Mouse (Mus musculus): ENCODE data around the gene Manba. TPM values are rescaled to one million over a fixed set of nuclear protein-coding genes. Genes with fewer than 3 reads are reported as not detected.

Manba gene
- total and polyA plus RNA-seq, 2 experiments from 2014 or later = 20.6 to 36.0 TPM

- H3K4me1 ChIP-seq (ENCODE audit: control insufficient read depth, insufficient read depth) = no peaks in the 10 kb centered on the region
- H3K36me3 ChIP-seq (replicated peaks; ENCODE audit: control insufficient read depth, insufficient read depth, low read length) = peaks cover 47% of the 10 kb centered on the region
- TF ChIP-seq EP300 (IDR thresholded peaks at IDR 0.05; ENCODE audit: low read depth) = no peak
- TF ChIP-seq CTCF (IDR thresholded peaks at IDR 0.05; ENCODE audit: low read depth) = no peak
- no peak for DNase-seq (ENCODE audit: low spot score)
- H3K4me3 ChIP-seq (ENCODE audit: low read depth, low read length) = no peak overlapping the region
- H3K9ac ChIP-seq (replicated peaks; ENCODE audit: low read depth, low read length) = no peak overlapping the region
- no peak for ATAC-seq (ENCODE audit: insufficient read depth, low read depth)
- no peak overlapping the region for H3K4me2 ChIP-seq (ENCODE audit: low read depth, low read length)
- H3K27ac ChIP-seq (ENCODE audit: low read depth) = no peak overlapping the region
- no peaks in the 10 kb centered on the region for H3K9me3 ChIP-seq (replicated peaks; ENCODE audit: control insufficient read depth, low read length)
- H3K27me3 ChIP-seq (ENCODE audit: control insufficient read depth, insufficient read depth, low read length) = no peaks in the 10 kb centered on the region
Observed at GRCm38 (mm10) chr3:135458981-135459380, 26.4 kb upstream of the Manba start.

- 83% methylated on average over 1 of the region's 1 CpGs for WGBS
- Histone ChIP-seq H3K27me3 (ENCODE audit: control insufficient read depth, insufficient read depth, low read length) (no peaks in the 10 kb centered on the region), H3K4me2 (ENCODE audit: low read depth, low read length) (no peak overlapping the region), H3K36me3 (replicated peaks; ENCODE audit: control insufficient read depth, insufficient read depth, low read length) (peaks cover 10% of the 10 kb centered on the region; the same call in 1 of the 2 replicates), H3K4me3 (ENCODE audit: low read depth, low read length) (no peak overlapping the region), H3K9ac (replicated peaks; ENCODE audit: low read depth, low read length) (no peak overlapping the region), H3K27ac (ENCODE audit: low read depth) (no peak overlapping the region), H3K4me1 (ENCODE audit: control insufficient read depth, insufficient read depth) (0 out of 2 replicates have a peak, but pooled peaks cover 6% of the 10 kb centered on the region), H3K9me3 (replicated peaks; ENCODE audit: control insufficient read depth, low read length) (no peaks in the 10 kb centered on the region)
- DNase-seq (ENCODE audit: low spot score) (no peak), ATAC-seq (ENCODE audit: insufficient read depth, low read depth) (no peak)
- TF ChIP-seq CTCF (IDR thresholded peaks at IDR 0.05; ENCODE audit: low read depth) = no peak
- TF ChIP-seq EP300 (IDR thresholded peaks at IDR 0.05; ENCODE audit: low read depth) = no peak
Observed at GRCm38 (mm10) chr3:135468402-135468801, 17.0 kb upstream of the Manba start.

GRCm38 (mm10) chr3:135469146-135469545 lies 16.3 kb upstream of the Manba start:
- no peaks in the 10 kb centered on the region for H3K9me3 ChIP-seq (replicated peaks; ENCODE audit: control insufficient read depth, low read length)
- H3K4me2 ChIP-seq (ENCODE audit: low read depth, low read length) = no peak overlapping the region
- no peak for ATAC-seq (ENCODE audit: insufficient read depth, low read depth)
- WGBS = 49% methylated on average over 3 of the region's 3 CpGs
- no peak overlapping the region for H3K27ac ChIP-seq (ENCODE audit: low read depth)
- no peak for DNase-seq (ENCODE audit: low spot score)
- no peak for TF ChIP-seq EP300 (IDR thresholded peaks at IDR 0.05; ENCODE audit: low read depth)
- no peak for TF ChIP-seq CTCF (IDR thresholded peaks at IDR 0.05; ENCODE audit: low read depth)
- H3K9ac ChIP-seq (replicated peaks; ENCODE audit: low read depth, low read length) = no peak overlapping the region
- peaks cover 10% of the 10 kb centered on the region; the same call in 1 of the 2 replicates for H3K36me3 ChIP-seq (replicated peaks; ENCODE audit: control insufficient read depth, insufficient read depth, low read length)
- H3K4me1 ChIP-seq (ENCODE audit: control insufficient read depth, insufficient read depth) = 0 out of 2 replicates have a peak, but pooled peaks cover 6% of the 10 kb centered on the region
- H3K4me3 ChIP-seq (ENCODE audit: low read depth, low read length) = no peak overlapping the region
- no peaks in the 10 kb centered on the region for H3K27me3 ChIP-seq (ENCODE audit: control insufficient read depth, insufficient read depth, low read length)

GRCm38 (mm10) chr3:135469974-135470373 lies 15.4 kb upstream of the Manba start:
- 30% methylated on average over 4 of the region's 4 CpGs for WGBS
- H3K27me3 ChIP-seq (ENCODE audit: control insufficient read depth, insufficient read depth, low read length) = no peaks in the 10 kb centered on the region

GRCm38 (mm10) chr3:135470823-135471222 lies 14.6 kb upstream of the Manba start:
- peaks cover 10% of the 10 kb centered on the region; the same call in 1 of the 2 replicates for H3K36me3 ChIP-seq (replicated peaks; ENCODE audit: control insufficient read depth, insufficient read depth, low read length)
- TF ChIP-seq CTCF (IDR thresholded peaks at IDR 0.05; ENCODE audit: low read depth) (no peak), EP300 (IDR thresholded peaks at IDR 0.05; ENCODE audit: low read depth) (no peak)
- no peak overlapping the region for H3K27ac ChIP-seq (ENCODE audit: low read depth)
- no peaks in the 10 kb centered on the region for H3K27me3 ChIP-seq (ENCODE audit: control insufficient read depth, insufficient read depth, low read length)
- ATAC-seq (ENCODE audit: insufficient read depth, low read depth) (no peak), DNase-seq (ENCODE audit: low spot score) (no peak)
- no peak overlapping the region for H3K4me2 ChIP-seq (ENCODE audit: low read depth, low read length)
- no peak overlapping the region for H3K4me3 ChIP-seq (ENCODE audit: low read depth, low read length)
- H3K9me3 ChIP-seq (replicated peaks; ENCODE audit: control insufficient read depth, low read length) = no peaks in the 10 kb centered on the region
- H3K4me1 ChIP-seq (ENCODE audit: control insufficient read depth, insufficient read depth) = 0 out of 2 replicates have a peak, but pooled peaks cover 6% of the 10 kb centered on the region
- no peak overlapping the region for H3K9ac ChIP-seq (replicated peaks; ENCODE audit: low read depth, low read length)
- WGBS = 80% methylated on average over 1 of the region's 1 CpGs

More at GRCm38 (mm10) chr3:135469974-135470373, 15.4 kb upstream of the Manba start:
- ATAC-seq (ENCODE audit: insufficient read depth, low read depth) (peak; percentile 82), DNase-seq (ENCODE audit: low spot score) (peak; percentile 77)
- Histone ChIP-seq H3K9ac (replicated peaks; ENCODE audit: low read depth, low read length) (no peak overlapping the region), H3K4me2 (ENCODE audit: low read depth, low read length) (no peak overlapping the region), H3K27ac (ENCODE audit: low read depth) (peak overlapping the region; percentile 8; the same call in 1 of the 2 replicates), H3K36me3 (replicated peaks; ENCODE audit: control insufficient read depth, insufficient read depth, low read length) (peaks cover 10% of the 10 kb centered on the region; the same call in 1 of the 2 replicates), H3K4me1 (ENCODE audit: control insufficient read depth, insufficient read depth) (0 out of 2 replicates have a peak, but pooled peaks cover 6% of the 10 kb centered on the region), H3K9me3 (replicated peaks; ENCODE audit: control insufficient read depth, low read length) (no peaks in the 10 kb centered on the region), H3K4me3 (ENCODE audit: low read depth, low read length) (no peak overlapping the region)
- TF ChIP-seq EP300 (IDR thresholded peaks at IDR 0.05; ENCODE audit: low read depth) (no peak), CTCF (IDR thresholded peaks at IDR 0.05; ENCODE audit: low read depth) (no peak)

- no peaks in the 10 kb centered on the region for H3K27me3 ChIP-seq (ENCODE audit: control insufficient read depth, insufficient read depth, low read length)
- DNase-seq (ENCODE audit: low spot score) (no peak), ATAC-seq (ENCODE audit: insufficient read depth, low read depth) (no peak)
- no peaks in the 10 kb centered on the region for H3K36me3 ChIP-seq (replicated peaks; ENCODE audit: control insufficient read depth, insufficient read depth, low read length)
- no peak for TF ChIP-seq EP300 (IDR thresholded peaks at IDR 0.05; ENCODE audit: low read depth)
- no peak for TF ChIP-seq CTCF (IDR thresholded peaks at IDR 0.05; ENCODE audit: low read depth)
- 0 out of 2 replicates have a peak, but pooled peaks cover 3% of the 10 kb centered on the region for H3K4me1 ChIP-seq (ENCODE audit: control insufficient read depth, insufficient read depth)
- H3K4me2 ChIP-seq (ENCODE audit: low read depth, low read length) = no peak overlapping the region
- H3K9me3 ChIP-seq (replicated peaks; ENCODE audit: control insufficient read depth, low read length) = no peaks in the 10 kb centered on the region
- 84% methylated on average over 8 of the region's 8 CpGs for WGBS
- H3K4me3 ChIP-seq (ENCODE audit: low read depth, low read length) = no peak overlapping the region
- H3K9ac ChIP-seq (replicated peaks; ENCODE audit: low read depth, low read length) = no peak overlapping the region
- no peak overlapping the region for H3K27ac ChIP-seq (ENCODE audit: low read depth)
Observed at GRCm38 (mm10) chr3:135475025-135475424, 10.4 kb upstream of the Manba start.

Data from heart, postnatal 0 days (tissue).